Mouse (Mus musculus) kidney, embryonic 16.5 days (tissue): ENCODE data around the gene Gch1. TPM values are rescaled to one million over a fixed set of nuclear protein-coding genes. Genes with fewer than 3 reads are reported as not detected.
A peak's percentile ranks its signal among the peaks of the same experiment; 100 is the strongest.

ENCODE experiments used
- ATAC-seq: fragments of 200-750 bp; cut with Nextera tagmentation; 2 replicates; pipeline ENCODE4 v1.8.0; 2017; ENCODE audit warnings: moderate TSS enrichment; ENCODE audit not compliant: low FRiP score, low TSS enrichment
- H3K27ac ChIP-seq: fragments of 300-500 bp; sonication (generic); 2 replicates; pipeline ENCODE4 v1.5.1; 2014; ENCODE audit warnings: low read length
- H3K27me3 ChIP-seq: fragments of 300-500 bp; sonication (generic); 2 replicates; pipeline ENCODE4 v1.6.1; 2014; ENCODE audit warnings: low read length, control low read depth, mixed read lengths; ENCODE audit not compliant: insufficient read depth
- H3K36me3 ChIP-seq: fragments of 300-500 bp; sonication (generic); 2 replicates; pipeline ENCODE4 v1.6.1; 2014; ENCODE audit warnings: low read length, control low read depth, mixed read lengths; ENCODE audit not compliant: insufficient read depth
- H3K4me1 ChIP-seq: fragments of 300-500 bp; sonication (generic); 2 replicates; pipeline ENCODE4 v1.6.1; 2014; ENCODE audit warnings: low read length, control low read depth, mixed read lengths; ENCODE audit not compliant: insufficient read depth
- H3K4me2 ChIP-seq: fragments of 300-500 bp; sonication (generic); replicated peaks from 2 replicates; pipeline ENCODE4 v1.6.1; 2014; ENCODE audit warnings: low read depth, low read length
- H3K4me3 ChIP-seq: fragments of 300-500 bp; sonication (generic); 2 replicates; pipeline ENCODE4 v1.5.1; 2014; ENCODE audit warnings: mild to moderate bottlenecking, low read length
- H3K9ac ChIP-seq: fragments of 300-500 bp; sonication (generic); replicated peaks from 2 replicates; pipeline ENCODE4 v1.6.1; 2014; ENCODE audit warnings: low read length
- H3K9me3 ChIP-seq: fragments of 300-500 bp; sonication (generic); 2 replicates; pipeline ENCODE4 v1.6.1; 2016; ENCODE audit warnings: low read length, control low read depth
- WGBS: fragments of 180-500 bp; shearing (Covaris S2); extraction: QIAGEN DNeasy Blood & Tissue Kit; methylation state at CpG from one replicate; pipeline ENCODE4 v1.1.7; 2014; 5-methylcytosine and 5-hydroxymethylcytosine counted together
- polyA plus RNA-seq: library from polyadenylated mRNA; unstranded; fragments of >200 nt; fragmentation: Nextera tagmentation; extraction: Ambion mirVana; gene quantifications from 2 replicates; pipeline ENCODE4 v1.2.1, GENCODE M21; 2015

Gch1 gene
- polyA plus RNA-seq, 1 experiment from 2014 or later = 1.9 TPM

- Histone ChIP-seq H3K4me1 (peaks cover 10% of the 10 kb centered on the region), H3K4me3 (peak overlapping the region; percentile 78; the same call in 1 of the 2 replicates), H3K27me3 (peaks cover 8% of the 10 kb centered on the region; the same call in 1 of the 2 replicates), H3K9me3 (no peaks in the 10 kb centered on the region; the same call in 1 of the 2 replicates), H3K36me3 (no peaks in the 10 kb centered on the region), H3K27ac (no peak overlapping the region), H3K4me2 (peak overlapping the region; percentile 98), H3K9ac (no peak overlapping the region)
- 34% methylated on average over 12 of the region's 12 CpGs for WGBS
- ATAC-seq = no peak
These were observed 1.4 kb downstream of the Gch1 start for GRCm38 (mm10) chr14:47187666-47188360.

DNA sequence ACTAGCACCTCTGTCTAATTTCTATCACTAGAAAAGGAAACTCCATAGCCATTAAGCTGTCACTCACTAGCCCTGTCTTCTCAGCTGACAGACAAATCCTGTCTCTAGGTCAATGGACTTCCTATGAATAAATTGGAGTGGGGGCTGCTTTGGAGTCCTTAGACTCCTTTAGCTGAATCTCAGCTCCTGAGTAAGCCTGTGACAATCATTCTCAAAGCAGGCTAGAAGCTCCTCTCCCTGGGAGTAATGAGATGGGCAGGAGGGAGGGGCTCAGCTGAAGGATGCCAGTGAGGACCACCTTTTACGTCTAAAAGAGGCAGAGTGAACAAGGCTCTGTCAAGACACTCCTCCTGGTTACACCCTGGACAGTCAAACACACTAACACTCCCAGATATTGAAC, 2.0 kb downstream of the Gch1 start:
- Histone ChIP-seq H3K4me1 (peaks cover 10% of the 10 kb centered on the region), H3K9me3 (no peaks in the 10 kb centered on the region; the same call in 1 of the 2 replicates), H3K36me3 (no peaks in the 10 kb centered on the region), H3K27me3 (peaks cover 8% of the 10 kb centered on the region; the same call in 1 of the 2 replicates), H3K4me3 (no peak overlapping the region), H3K4me2 (no peak overlapping the region), H3K27ac (no peak overlapping the region), H3K9ac (no peak overlapping the region)
- WGBS = 41% methylated on average over 1 of the region's 1 CpGs
- no peak for ATAC-seq

- no peak for ATAC-seq
These were observed 2.7 kb downstream of the Gch1 start for GRCm38 (mm10) chr14:47186561-47186960.

DNA sequence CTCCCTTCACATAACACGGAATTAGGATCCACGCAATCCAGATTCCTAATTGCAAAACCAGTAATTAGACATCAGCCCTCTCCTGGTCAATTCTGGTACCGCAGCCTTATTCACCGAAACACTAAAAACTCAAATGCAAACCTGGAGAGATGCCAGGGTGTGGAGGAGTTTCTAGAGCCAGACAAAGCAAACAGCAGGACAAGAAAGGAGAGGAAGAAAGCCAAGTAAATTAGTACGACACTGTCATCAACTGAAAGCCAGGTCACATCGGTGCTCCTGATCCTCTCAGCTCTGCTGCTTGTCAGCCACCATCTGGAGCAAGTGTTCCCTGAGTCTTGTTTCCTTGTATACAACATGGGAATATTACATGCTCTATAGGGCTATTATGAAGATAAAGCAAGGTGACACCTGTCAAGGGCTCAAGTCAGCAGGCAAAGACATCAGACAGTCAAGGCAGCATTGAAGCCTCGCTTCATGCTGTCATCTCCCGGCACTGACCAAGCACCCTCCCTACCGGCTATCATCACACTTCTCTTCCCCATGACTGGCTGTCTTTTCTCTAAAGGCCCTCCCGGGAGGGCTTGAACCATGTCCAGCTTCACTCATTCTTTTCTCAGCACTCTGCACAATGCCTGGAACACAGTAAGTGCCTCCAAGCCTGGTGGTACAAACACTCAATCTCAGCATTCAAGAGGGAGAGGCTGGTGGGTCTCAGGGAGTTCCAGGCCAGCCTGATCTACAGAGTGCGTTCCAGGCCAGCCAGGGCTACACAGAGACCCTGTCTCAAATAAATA, 7.5 kb downstream of the Gch1 start:
- Histone ChIP-seq H3K4me3 (no peak overlapping the region), H3K4me2 (no peak overlapping the region), H3K36me3 (no peaks in the 10 kb centered on the region), H3K27ac (no peak overlapping the region), H3K9ac (no peak overlapping the region), H3K27me3 (no peaks in the 10 kb centered on the region), H3K4me1 (no peaks in the 10 kb centered on the region), H3K9me3 (no peaks in the 10 kb centered on the region; the same call in 1 of the 2 replicates)
- no peak for ATAC-seq
- 58% methylated on average over 11 of the region's 11 CpGs for WGBS

More at GRCm38 (mm10) chr14:47186561-47186960, 2.7 kb downstream of the Gch1 start:
- no peak overlapping the region for H3K9ac ChIP-seq
- no peaks in the 10 kb centered on the region for H3K36me3 ChIP-seq
- H3K4me3 ChIP-seq = no peak overlapping the region
- peaks cover 10% of the 10 kb centered on the region for H3K4me1 ChIP-seq
- 87% methylated on average over 2 of the region's 2 CpGs for WGBS
- no peak overlapping the region for H3K27ac ChIP-seq
- no peaks in the 10 kb centered on the region; the same call in 1 of the 2 replicates for H3K9me3 ChIP-seq
- H3K4me2 ChIP-seq = no peak overlapping the region
- peaks cover 8% of the 10 kb centered on the region; the same call in 1 of the 2 replicates for H3K27me3 ChIP-seq

DNA sequence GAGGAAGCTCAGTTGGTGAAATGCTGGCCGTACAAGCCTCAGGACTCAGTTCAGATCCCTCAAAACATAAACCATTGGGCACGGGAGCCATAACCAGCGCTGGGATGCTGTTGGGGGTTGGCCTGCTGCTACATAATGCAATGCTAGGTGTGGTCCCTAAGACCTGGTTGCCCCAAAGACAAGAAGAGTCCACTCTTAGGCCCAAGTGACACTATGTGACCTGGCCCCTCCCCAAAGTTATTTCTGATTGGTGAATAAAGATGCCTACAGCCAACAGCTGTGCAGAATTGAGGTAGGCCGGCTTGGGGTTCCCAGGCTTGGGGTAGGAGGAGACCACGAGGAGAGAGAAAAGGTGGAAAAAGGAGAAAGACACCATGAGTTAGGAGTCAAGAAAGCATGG, 10.4 kb downstream of the Gch1 start:
- WGBS = 89% methylated on average over 5 of the region's 5 CpGs
- no peak for ATAC-seq
- no peaks in the 10 kb centered on the region for H3K36me3 ChIP-seq

GRCm38 (mm10) chr14:47177846-47178414, 11.3 kb downstream of the Gch1 start:
- H3K4me3 ChIP-seq = no peak overlapping the region
- H3K27me3 ChIP-seq = no peaks in the 10 kb centered on the region
- no peaks in the 10 kb centered on the region; the same call in 1 of the 2 replicates for H3K9me3 ChIP-seq
- no peaks in the 10 kb centered on the region for H3K4me1 ChIP-seq
- ATAC-seq = no peak
- H3K36me3 ChIP-seq = no peaks in the 10 kb centered on the region
- H3K9ac ChIP-seq = no peak overlapping the region
- H3K4me2 ChIP-seq = no peak overlapping the region
- 50% methylated on average over 13 of the region's 13 CpGs for WGBS
- no peak overlapping the region for H3K27ac ChIP-seq

More for the DNA sequence above, 10.4 kb downstream of the Gch1 start:
- no peak overlapping the region for H3K4me2 ChIP-seq
- H3K4me1 ChIP-seq = no peaks in the 10 kb centered on the region
- no peak overlapping the region for H3K27ac ChIP-seq
- no peak overlapping the region for H3K4me3 ChIP-seq
- no peaks in the 10 kb centered on the region; the same call in 1 of the 2 replicates for H3K9me3 ChIP-seq
- no peaks in the 10 kb centered on the region for H3K27me3 ChIP-seq
- no peak overlapping the region for H3K9ac ChIP-seq

DNA sequence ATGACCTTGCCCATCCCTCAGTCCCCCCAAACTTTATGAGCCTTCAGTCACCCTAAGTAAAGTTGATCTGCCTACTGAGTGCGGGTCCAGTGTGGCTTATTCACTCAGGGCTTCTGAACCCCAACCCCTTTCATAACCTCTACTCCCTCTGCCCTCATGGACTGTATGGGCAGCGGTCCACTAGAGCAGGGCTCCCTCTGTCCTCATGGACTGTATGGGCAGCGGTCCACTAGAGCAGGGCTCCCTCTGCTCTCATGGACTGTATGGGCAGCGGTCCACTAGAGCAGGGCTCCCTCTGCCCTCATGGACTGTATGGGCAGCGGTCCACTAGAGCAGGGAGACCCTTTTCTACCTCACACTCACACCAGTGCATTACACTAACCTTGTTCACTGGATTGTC, 13.0 kb downstream of the Gch1 start:
- Histone ChIP-seq H3K9me3 (no peaks in the 10 kb centered on the region), H3K4me2 (no peak overlapping the region), H3K9ac (no peak overlapping the region), H3K27me3 (no peaks in the 10 kb centered on the region), H3K4me1 (no peaks in the 10 kb centered on the region), H3K4me3 (no peak overlapping the region), H3K36me3 (no peaks in the 10 kb centered on the region), H3K27ac (no peak overlapping the region)
- no peak for ATAC-seq
- 87% methylated on average over 5 of the region's 5 CpGs for WGBS

- no peaks in the 10 kb centered on the region for H3K27me3 ChIP-seq
- H3K4me2 ChIP-seq = no peak overlapping the region
- H3K9ac ChIP-seq = no peak overlapping the region
- no peak overlapping the region for H3K27ac ChIP-seq
- no peaks in the 10 kb centered on the region for H3K9me3 ChIP-seq
- no peaks in the 10 kb centered on the region for H3K4me1 ChIP-seq
- H3K4me3 ChIP-seq = no peak overlapping the region
- no peaks in the 10 kb centered on the region for H3K36me3 ChIP-seq
- no peak for ATAC-seq
- 82% methylated on average over 5 of the region's 5 CpGs for WGBS
These were observed 14.1 kb downstream of the Gch1 start for GRCm38 (mm10) chr14:47175136-47175535.

- WGBS = 43% methylated on average over 5 of the region's 5 CpGs
- Histone ChIP-seq H3K36me3 (no peaks in the 10 kb centered on the region), H3K27me3 (no peaks in the 10 kb centered on the region), H3K9me3 (no peaks in the 10 kb centered on the region), H3K4me2 (no peak overlapping the region), H3K27ac (no peak overlapping the region), H3K9ac (no peak overlapping the region), H3K4me3 (no peak overlapping the region), H3K4me1 (no peaks in the 10 kb centered on the region)
- ATAC-seq = no peak
These were observed 17.1 kb downstream of the Gch1 start for GRCm38 (mm10) chr14:47172073-47172472.
